Mouse (Mus musculus): ENCODE measurements around the gene Lias.

The Lias gene

DNA sequence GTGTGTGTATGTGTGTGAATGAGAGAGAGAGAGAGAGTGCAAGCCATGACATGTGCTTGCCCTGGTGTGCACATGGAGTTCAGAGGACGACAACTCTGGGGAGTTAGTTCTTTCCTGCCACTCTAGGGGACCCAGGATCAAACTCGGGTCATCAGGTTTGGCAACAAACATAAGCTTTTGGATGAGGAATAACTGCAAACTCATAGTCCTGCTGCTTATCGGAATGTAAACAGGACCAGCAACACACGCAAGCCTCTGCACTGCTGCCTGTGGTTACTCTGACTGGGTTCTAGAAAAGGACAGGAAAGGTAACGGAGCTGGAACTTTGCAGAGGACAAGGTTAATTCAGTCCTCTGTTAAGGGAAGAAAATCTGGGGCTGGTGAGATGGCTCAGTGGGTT is 34.0 kb downstream of the Lias start:
- in situ Hi-C loops (cut with MboI): no loop called here

DNA sequence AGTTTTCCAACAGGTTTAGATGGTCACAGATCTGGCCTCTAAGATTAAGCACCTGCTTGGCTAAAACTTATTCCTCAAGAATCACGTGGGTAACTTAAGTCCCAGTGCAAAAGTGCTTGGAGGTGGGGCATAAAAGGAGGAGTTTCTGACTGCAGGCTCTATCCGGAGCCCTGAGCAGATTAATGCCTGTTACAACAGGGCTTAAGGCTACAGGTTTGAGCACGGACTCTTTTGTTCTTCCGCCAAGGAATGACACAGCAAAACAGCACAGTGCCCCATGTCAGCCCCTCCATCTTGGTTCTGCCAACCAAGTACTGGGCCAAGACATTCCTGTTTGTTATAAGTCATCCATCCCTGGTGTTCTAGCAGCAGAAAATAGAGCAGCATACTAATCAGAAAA is 37.0 kb downstream of the Lias start:
- in situ Hi-C loops (cut with MboI): no loop called here

DNA sequence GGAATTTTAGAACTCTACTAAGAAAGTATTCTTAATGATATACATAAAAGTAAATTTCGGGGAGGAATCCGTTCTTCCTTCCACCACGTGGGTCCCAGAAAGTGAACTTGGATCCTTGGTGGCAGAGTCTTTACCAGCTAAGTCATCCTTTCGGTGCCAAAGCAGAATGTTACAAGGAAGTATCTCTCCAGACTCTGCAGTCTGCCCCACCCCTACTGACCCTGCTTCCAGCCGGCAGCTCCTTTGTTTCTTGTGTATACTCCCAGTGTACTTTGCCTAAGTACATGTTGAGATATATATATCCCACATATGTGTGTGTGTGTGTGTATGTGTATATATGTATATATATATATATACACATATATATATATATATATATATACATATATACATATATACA is 38.1 kb downstream of the Lias start:
- in situ Hi-C loops (cut with MboI): no loop called here

DNA sequence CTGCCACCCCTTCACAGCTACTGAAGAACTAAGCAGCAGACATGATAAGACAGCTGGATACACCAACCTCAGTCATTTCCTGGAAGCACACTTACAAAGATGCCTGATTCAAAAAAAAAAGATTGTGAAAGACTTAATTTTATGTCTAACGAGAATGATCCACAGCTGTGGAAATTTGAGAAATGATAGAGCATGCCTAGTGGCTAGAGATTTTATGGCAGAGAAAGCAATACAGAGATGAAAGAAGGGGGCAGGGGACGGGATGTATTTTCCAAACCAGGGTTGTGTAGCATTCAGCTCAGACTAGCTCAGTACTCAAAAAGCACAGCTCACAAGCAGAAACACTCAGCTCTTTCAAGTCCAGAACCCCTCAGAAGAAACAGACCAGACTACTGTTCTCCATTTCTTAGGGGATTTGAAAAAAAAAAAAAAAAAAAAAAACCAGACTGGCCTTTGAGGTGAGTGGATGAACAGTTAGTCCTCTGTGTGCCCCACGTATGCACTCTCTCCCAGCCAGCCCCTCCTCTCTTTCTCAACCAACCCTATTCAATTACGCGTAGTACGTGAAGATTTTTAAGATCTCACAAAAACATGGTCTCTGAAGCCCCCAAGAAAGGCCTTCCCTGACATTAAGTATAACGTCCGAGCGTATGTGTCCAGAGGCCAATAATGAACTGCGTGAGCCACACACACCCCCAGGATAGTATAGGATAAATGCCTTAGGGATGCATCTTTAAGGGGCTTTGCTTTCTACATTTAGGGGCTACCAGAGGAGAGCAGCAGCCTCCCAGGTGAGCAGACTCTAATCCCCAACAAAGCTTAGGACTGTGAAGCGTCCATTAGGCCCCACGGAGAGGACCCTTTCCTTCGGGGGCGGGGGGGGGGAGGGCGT is 43.4 kb downstream of the Lias start:
- in situ Hi-C loops (cut with MboI): no loop called here

DNA sequence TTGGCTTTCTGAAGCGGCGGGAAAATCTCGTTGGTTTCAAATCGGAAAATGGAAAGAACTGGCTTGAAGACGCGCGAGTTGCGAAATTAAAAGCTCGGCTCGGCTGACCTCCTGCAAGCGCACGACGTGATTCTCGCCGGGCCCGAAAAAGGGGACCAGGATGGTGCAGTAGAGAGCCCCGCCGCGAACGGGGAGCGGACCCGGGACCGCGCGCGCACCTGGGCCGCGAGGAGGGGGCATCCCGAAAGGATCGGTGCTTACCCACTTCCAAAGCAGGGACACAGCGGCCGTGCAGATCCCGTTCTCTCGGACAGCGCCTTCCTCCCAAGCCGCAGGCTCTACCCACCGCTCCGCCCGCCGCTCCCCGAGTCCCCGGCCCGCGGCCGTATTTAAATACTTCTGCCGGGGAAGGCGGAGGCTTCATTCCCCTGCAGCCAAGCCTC is 44.1 kb downstream of the Lias start:
- in situ Hi-C loops (cut with MboI): no loop called here

DNA sequence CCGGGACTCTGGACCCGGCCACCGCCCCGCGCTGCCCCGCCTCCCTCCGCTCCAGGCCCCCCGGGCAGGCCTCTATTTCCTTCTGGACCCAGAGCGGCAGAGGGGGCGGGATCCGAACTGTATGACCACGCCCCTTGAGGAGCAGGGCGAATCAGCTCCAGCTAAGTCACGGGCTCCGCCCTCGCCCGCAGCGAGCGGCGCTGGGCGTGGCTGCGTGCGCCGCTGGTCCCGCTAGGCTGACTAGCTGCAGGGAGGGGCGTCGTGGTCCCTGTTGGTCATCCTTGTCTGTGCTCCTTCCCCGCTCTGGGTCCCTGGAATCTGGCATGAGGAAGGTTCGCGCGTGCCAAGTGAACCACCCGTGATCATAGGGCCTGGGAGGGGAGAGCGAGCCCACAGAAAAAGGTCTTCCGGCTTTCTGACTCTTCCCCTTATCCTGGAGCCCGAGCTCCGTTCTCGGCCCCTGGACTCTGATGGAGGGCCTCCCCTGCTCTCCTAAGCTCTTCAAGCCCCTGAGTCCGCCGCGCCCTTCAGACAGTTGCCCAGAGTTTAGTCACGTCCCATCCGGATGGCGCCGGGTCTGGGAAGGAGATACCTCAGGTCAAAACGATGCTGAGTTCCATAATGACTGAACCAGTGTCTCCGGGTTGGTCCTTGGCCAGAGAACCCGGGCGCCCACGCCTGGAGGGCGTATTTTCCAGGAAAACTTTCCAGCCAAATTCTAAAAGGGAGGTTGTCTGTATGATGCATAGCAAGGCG is 44.7 kb downstream of the Lias start, which contains the start of gene Ugdh:
Gene Ugdh, minus strand, starts transcription at position 144 of the 756 bp plus-strand sequence.
- in situ Hi-C loops (cut with MboI): no loop called here

DNA sequence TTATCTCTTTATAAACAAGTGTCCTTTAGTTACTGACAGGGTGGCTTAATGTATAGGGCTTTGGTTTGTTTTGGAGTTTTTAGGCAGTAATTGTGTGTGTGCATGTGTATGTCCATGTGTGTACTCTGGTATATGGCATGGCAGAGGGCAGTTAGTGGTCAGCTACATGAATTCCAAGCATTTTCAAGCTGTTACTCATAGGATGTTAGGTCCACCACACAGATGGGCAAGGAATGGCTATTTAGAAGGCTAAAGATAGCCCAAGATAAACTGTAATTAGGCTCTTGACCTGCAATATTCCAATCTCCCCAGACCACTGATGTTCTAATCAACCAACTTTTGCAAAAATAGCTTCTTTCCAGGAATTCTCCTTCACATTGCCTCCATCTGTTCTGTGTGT is 46.7 kb downstream of the Lias start:
- in situ Hi-C loops (cut with MboI): no loop called here

DNA sequence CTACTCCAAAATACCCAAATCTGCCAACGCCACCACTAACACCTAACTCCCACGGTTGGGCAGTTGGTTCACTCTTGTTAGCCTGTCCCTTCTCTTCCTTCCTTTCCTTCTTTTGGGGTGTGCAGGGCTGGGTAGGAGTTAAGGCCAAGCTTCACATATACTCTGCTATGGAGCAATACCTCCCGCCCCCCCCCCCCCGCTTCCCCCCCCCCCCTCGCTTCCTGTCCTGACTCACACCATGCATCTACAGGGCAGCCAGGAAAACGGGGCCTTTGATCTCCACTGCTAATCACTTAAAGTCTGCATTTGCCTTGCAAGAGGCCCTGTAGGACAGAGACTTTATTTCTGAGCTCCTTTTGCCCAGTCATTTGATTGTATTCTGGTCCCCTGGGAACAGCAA is 53.7 kb downstream of the Lias start:
- in situ Hi-C loops (cut with MboI): no loop called here

DNA sequence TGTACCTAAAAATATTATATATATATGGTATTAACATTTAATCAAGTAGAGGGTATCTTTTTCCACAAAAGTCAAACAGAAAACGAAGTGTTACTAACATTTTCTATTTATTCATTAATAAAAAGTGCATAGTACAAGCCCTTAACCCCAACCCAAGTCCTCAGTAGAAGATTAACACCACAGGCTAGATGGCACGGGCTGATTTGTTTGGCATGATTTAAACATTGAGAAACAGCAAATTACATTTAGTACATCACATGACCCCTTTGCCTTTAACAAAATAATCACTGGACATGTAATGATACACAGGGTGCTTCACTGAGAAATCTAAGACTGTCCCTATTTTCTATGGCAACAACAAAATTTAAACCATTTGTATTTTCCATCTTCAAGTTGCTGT is 55.5 kb downstream of the Lias start:
- in situ Hi-C loops (cut with MboI): no loop called here

DNA sequence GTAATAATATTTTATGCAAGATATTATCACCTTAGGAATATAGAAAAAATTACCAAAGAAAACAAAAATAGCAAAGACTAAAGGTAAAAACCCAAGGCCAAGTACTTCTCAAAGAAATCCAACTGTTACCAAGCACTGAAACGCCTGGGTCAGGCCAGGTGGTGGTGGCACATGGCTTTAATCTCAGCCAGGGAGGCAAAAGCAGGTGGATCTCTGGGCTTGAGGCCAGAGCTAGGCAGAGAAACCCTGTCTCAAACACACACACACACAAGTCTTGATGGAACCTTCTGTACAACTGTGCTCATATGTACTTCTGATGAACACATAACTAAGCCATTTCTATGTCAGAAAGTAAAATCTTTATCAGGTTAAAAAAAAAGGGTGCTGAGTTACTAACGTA is 56.5 kb downstream of the Lias start:
- in situ Hi-C loops (cut with MboI): no loop called here

DNA sequence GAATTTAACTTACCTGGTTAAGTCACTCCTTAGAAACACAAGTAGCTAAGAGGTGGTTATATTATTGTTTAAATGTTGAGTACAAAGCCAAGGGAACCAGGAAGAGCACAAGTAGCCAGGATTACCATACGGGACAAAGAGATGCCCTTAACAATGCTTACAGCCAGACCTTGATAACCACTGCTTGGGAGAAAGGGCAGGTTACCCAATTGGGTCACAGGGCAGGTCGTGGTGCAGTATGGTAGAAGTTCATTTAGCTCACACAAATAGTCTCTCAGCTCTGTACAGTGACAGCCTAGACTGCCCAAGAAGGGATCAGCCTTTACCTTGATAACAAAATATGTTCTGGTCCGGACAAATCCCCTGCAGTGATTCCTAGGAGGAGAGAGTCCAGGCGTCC is 57.6 kb downstream of the Lias start:
- in situ Hi-C loops (cut with MboI): no loop called here

DNA sequence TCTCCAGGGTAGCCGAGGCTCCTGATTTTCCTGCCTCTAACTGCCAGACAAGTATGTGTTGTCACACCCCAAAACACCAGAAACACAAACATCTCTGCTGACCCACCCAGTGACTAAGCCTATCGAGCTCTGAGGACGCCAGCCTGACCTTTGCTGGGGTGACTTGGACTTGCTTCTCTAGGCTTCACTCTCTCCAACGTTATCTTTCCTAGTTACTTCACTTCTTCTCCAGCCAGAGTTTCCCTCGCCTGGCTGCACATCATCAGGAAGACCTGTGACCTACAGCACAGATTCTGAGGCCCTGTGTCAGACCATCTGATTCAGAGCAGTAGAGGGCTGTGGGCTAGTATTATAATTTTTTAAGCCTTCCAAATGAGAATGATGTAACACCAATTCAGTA is 63.5 kb downstream of the Lias start:
- in situ Hi-C loops (cut with MboI): no loop called here

DNA sequence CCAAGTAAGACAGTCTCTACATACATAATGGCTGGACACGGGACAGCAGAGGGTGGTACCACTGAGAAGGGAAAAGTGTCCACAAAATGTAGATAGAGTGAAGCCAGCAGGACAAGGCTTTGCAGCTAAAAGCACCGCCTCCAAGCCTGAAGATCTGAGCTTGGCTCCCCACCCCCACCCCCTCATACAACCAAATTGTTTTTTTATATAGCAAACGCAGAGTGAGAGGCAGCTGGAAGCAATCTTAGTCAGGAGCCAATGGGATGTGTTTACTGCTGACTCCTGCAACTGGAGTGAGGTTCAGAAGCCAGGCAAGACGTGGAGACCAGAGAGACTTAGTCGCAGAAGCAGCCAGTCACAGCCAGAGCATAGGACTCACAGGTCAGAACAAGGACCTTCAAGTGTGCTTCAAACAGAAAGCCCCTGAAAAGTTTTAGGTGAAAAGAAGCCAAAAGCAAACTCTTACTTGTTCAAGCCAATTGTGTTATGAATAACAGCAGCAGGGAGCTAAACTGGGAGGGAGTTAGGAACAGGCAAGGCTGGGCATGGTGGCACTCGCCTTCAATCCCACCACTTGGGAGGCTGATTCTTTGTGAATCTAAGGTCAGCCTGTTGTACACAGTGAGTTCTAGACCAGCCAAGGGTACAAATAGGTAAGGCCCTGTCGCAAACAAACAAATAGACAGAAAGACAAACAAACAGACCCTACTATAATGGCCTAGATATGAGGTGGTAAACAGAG is 66.0 kb downstream of the Lias start:
- in situ Hi-C loops (cut with MboI): no loop called here

DNA sequence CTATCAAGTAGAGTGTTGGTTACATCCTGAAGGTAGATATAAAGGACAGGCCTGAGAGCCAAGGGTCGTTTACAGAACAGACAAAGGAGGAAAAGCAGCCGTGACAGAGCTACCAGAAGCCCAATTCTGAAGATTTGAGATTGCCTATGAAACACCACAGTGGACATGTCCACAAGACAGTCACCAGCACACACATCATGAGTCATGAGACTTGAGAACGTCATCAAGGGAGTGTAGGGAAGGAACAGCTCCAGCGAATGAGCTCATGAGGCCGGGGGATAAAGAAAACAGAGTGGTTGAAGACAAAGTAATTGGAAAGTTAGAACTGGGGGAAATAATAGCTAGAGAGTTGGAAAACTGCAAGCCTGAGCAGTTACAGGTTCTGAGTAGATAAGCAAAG is 66.5 kb downstream of the Lias start:
- in situ Hi-C loops (cut with MboI): no loop called here

DNA sequence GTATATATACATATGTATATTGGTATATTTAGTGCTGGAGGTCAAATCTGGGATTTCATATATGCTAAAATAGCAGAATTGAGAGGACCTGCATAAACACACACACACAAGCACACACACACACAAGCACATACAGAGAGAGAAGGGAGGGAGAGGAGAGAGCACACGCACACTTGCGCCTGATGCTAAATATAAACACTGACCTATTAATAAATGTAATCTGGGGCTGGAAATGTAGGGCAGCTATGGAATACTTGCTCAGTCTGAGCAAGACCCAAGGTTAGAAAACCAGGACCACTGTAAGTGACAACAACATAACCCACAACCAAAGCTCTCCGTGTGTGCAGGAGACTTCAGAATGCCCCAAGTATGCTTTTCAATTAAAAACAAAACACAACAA is 68.2 kb downstream of the Lias start:
- in situ Hi-C loops (cut with MboI): no loop called here

Measured in mature B cell (primary cell).